Mouse (Mus musculus): ENCODE data around the gene Hoxb5. TPM values are rescaled to one million over a fixed set of nuclear protein-coding genes. Genes with fewer than 3 reads are reported as not detected.

Hoxb5 gene
- total RNA-seq, 2 experiments from 2014 or later, result not detected

DNA sequence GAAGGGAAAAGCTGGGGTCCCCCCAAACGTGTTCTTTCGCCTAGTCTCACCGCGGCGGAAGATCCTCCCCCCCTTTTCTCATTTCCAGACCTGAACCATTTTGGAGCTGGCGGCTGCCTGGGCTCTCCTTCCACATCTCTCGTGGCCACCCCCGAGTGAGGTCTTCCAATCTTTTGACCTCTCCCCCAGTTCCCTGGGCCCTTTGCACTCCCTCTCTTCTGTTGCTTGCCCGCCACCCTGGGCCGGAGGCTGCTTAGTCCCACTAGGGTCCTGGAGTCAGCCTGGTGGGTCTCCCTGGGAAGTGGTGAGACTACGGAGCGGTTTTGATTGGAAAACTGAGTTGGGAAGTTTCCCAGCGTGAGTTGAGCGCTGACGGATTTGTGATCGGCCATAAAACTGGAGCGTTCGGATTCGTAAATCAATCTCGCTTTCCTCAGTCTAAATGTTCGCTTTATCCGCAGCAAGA lies 22.6 kb downstream of the Hoxb5 start:
- intact Hi-C loops (cut with DNase I), result no loop called here
- no peak for DNase-seq (ENCODE audit: low spot score in 2 of 2)

DNA sequence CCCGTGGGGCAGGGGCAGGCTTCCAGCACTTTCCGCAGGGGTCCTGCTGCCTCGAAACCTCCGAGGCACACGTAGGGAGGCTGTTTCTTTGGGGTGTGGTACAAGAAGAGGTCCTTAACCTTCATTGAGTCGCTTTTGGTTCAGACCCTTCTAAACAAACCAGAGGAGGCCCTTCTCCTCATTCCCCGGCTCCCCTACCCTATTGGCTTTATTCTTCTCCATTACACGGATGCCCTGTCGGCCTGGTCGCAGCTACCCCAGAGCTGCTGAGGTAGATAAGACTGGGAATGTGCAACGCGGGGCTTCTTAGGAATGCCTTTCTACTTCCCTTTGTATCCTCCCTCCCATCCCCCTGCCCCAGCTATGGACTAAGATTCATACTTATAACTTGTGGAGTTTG lies 23.6 kb downstream of the Hoxb5 start:
- no peak for DNase-seq (ENCODE audit: low spot score in 2 of 2)
- intact Hi-C loops (cut with DNase I), result no loop called here

DNA sequence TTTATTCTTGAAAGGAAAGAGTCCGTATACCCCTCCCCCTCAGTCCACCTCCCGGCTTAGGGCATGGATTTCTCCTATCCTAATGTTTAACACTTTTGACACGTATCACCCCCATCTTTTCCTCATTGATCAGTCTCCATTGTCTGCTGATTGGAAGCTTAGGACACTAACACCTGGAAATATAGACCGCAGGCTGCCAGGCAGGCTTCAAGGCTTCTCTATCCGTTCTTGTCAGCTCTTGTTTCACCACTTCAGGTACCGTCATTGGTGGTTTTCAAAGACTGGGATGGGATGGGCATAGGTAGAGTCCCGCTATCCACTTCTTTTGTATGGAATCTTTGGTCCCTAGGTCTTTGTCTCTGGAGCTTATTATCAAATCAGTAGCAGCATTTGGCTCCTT lies 24.0 kb downstream of the Hoxb5 start:
- intact Hi-C loops (cut with DNase I), result no loop called here
- no peak for DNase-seq (ENCODE audit: low spot score in 2 of 2)

DNA sequence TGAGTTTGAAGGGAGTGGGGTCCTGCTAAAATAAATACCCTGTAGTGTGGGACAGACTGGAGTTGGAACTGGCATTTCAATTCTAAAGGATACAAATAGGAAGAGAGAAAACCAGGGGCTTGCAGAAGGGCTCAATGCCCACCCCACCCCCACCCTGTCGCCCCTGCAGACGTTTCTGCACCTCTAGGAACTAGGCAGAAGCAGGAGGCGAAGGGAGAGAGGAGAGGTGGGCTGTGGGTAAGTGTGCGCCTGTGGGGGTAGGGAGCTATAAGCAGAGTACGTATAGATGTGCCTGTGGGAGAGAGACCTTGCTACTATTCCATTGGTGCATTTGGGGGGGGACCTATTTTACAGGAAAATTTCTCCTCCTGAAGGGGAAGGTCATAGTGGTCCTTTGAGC lies 24.6 kb downstream of the Hoxb5 start:
- DNase-seq (ENCODE audit: low spot score in 2 of 2), result no peak
- intact Hi-C loops (cut with DNase I), result no loop called here

DNA sequence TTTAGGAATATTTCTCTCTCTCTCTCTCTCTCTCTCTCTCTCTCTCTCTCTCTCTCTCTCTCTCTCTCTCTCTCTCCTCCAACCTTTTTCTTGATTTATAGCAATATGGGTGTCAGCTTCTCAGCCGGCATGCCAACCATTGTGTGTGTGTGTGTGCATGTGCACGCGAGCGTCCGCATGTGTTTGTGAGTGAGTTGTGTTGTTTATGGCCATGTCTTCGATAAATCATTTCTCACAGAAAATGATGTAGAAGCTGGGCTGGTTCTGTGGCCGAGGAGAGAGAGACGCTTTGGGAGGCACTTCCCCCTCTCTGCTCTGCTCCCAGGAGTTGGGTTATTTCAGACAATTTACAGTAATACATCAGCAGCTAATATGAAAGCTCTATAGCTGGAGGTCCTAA lies 25.5 kb downstream of the Hoxb5 start:
- no peak for DNase-seq (ENCODE audit: low spot score in 2 of 2)
- intact Hi-C loops (cut with DNase I), result no loop called here

DNA sequence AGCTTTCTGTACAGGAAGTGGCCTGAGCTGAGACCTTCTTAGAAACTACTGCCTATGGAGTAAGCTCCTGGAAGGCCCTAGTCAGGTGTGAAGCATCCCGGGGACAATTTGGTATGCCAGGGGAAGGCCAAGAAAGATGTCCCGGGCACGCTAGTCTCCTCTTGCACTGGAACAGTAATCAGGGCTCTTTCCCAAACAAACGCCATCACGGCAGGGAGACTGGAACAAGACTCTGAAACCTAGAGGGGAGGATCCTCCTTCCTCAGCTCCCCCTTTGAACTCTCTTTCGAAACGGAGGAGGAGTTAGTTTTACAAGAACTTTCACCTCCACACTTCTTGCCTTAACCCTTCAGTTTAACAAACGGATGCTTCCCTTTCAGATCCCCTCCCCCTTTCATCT lies 29.0 kb downstream of the Hoxb5 start:
- intact Hi-C loops (cut with DNase I), result loop anchor here (10.0 kb wide), 1 partner anchor 137 kb away; the partner anchor contains the start of gene Hoxb13
- no peak for DNase-seq (ENCODE audit: low spot score in 2 of 2)

DNA sequence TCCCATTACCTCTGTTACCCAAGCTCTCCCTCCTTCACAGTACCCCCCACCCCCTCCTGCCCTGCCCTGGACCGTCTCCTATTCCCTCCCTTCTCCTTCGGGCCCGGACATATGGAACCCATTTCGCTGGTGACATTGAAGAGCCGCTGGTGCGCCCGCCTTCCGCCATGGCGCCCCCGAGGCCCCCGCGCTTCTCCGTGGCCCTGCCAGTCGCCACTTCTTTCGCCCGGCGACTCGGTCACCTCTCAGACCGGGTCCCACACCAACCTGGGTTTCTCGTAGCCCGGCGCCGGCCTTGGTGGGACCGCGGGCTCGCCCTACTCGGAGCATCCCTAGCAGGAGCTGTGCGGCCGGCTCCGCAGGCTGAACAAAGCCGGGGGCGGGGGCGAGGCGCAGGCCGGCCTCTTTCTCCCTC lies 29.5 kb downstream of the Hoxb5 start:
- DNase-seq (ENCODE audit: low spot score in 2 of 2), result no peak
- intact Hi-C loops (cut with DNase I), result loop anchor here (10.0 kb wide), 1 partner anchor 138 kb away; the partner anchor contains the start of gene Hoxb13

DNA sequence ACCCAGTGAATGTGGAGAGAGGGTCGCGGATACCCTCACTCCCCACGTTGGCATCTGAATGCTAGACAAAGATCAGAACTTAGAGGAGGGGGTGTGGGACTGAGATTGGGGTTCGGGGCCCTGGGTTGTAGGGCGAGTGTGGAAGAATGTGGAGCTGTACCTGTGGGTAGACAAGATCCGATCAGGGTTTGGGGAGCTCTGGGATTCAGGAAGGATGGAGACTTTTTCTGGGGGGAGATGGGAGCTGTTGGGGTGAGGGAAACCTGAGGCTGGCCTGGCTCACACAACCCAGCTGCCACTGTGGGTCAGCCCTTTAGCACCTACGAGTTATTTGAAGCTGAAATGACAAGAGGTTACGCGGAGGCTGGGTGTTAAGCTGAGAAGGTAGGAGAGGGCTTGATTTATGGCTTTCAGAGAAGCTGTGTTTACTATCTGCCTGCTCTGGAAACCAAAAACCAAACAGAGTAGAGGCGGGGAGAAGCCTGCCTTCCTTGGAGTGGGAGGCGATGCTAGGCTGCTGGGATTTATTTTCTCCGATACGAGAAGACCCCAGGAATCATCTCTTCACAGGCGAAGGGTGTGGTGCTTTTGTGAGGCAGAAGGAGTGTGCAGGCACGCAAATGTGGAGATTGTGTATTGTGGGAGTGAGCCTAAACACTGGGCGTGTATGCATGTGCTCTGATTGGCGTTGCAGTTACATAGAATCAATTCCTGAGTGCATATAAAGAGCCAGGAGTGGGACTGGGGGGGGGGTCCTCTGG lies 30.3 kb downstream of the Hoxb5 start:
- no peak for DNase-seq (ENCODE audit: low spot score in 2 of 2)
- intact Hi-C loops (cut with DNase I), result loop anchor here (10.0 kb wide), 1 partner anchor 139 kb away; the partner anchor contains the start of gene Hoxb13

DNA sequence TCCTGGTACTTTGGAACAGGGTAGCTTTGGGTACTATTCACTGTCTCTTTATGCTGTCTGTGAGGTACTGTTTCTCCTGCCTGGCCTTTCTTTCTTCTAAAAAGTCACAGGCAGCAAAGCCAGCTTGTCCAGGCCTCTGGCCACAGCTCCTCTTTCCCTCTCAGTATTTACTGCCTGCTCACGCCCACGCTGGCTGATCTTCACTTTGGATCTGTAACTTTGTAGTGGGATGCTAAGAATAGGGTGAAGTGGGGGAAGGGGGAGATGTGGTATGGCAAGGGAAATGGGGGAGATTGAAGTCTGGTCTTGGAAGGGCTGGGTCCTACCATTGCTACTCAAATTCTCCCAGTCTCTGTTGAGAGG lies 30.8 kb downstream of the Hoxb5 start:
- DNase-seq (ENCODE audit: low spot score in 2 of 2), result no peak
- intact Hi-C loops (cut with DNase I), result loop anchor here (10.0 kb wide), 1 partner anchor 139 kb away; the partner anchor contains the start of gene Hoxb13

DNA sequence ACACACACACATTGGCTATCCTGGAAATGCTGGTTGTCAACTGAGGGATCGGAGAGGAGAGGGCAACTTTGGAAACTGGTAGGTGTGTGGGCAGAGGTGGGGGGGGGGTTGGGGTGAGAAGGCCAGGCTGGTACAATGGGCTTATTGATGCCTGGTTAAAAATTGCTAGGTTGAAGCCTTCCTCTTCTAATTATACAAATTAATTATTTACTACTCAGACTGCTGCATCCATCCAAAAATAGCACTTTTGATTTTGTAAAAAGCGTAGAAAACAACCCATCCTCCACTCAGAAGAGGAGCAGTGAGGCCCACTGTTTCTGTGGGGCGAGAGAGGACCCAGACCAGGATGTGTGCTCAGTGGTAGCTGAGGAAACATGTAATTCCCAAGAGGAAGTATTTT lies 31.9 kb downstream of the Hoxb5 start:
- no peak for DNase-seq (ENCODE audit: low spot score in 2 of 2)
- intact Hi-C loops (cut with DNase I), result loop anchor here (10.0 kb wide), 1 partner anchor 140 kb away; the partner anchor contains the start of gene Hoxb13

DNA sequence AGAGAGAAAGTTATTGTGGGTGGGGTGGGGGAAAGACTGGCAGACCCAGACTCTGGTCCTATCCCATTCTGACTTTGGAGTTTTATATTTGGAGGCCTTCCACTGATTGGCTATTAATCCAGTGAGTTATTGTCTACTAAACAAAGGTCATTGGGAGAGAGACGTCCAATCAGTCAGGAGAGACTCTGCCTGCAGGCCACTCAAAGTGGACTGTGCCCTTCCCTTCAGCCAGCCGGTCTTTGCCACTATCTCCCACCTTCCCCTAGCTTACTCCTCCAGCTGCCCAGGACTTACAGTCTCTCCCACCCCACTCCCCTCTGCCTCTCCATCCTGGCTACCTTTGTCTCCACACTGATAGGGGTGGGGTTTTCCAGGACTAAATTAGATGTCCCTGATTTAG lies 33.5 kb downstream of the Hoxb5 start:
- intact Hi-C loops (cut with DNase I), result loop anchor here (10.0 kb wide), 1 partner anchor 142 kb away; the partner anchor contains the start of gene Hoxb13
- no peak for DNase-seq (ENCODE audit: low spot score in 2 of 2)

DNA sequence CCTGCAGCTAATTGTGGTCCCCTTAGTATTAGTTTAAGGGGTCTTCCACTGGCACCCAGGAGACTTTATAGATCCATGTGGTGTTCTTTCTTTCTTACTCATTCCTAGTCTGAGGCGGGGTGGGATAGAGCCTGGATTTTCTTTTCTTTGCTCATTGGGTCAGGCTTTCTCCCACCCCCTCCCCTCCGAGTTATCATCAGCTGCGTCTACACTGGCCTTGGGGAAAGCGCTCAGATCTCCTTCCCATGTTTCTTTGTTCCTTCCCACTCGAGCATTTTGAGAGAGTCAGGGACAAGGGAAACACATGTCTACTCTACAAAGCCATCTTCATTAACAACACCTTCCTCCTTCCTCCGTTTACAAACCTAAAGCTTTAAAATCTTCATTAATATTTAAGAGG lies 33.9 kb downstream of the Hoxb5 start:
- intact Hi-C loops (cut with DNase I), result loop anchor here (10.0 kb wide), 1 partner anchor 142 kb away; the partner anchor contains the start of gene Hoxb13
- no peak for DNase-seq (ENCODE audit: low spot score in 2 of 2)

DNA sequence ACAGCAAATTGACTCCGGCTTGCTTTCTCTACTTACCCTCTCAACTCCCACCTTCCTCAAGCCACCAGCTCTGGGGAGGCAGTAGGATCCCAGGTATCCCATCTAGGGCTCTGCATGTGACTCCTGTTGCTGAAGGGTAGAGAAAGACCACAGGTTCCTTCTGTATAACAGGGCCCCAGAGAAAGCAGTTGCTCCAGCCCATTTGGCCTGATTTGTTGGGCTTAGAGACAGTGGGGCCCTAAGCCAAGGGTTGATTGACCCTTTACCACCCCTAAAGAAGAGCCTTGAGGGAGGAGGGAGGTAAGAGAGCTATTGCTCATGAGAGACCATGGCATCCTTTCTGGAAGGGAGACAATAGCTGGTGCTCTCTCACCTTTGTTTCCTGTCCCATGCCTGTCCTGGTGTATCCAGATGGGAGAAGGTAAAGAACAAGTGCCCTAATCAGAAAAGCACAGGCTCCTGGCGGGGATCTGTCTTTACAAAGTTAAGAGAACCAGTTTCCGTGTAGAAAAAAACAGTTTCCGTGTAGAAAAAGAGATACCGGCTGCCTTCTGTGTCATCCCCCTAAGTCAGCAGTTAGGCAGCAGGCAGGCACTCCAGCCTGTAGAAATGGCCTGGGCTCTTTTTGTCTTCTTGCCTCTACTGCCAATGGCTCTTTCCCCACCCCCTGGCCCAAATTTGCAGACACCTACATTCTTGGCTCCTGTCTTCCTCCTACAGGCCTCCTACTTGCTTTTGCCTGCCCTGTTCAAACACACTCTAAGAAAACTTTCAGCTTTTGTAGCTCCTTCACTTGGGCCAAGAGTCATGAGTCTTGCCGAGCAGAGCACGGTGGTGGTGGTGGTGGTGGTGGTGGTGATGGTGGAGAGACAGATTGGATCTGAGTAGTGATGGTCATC lies 36.1 kb downstream of the Hoxb5 start:
- intact Hi-C loops (cut with DNase I), result loop anchor here (10.0 kb wide), 1 partner anchor 144 kb away; the partner anchor contains the start of gene Hoxb13
- no peak for DNase-seq (ENCODE audit: low spot score in 2 of 2)

DNA sequence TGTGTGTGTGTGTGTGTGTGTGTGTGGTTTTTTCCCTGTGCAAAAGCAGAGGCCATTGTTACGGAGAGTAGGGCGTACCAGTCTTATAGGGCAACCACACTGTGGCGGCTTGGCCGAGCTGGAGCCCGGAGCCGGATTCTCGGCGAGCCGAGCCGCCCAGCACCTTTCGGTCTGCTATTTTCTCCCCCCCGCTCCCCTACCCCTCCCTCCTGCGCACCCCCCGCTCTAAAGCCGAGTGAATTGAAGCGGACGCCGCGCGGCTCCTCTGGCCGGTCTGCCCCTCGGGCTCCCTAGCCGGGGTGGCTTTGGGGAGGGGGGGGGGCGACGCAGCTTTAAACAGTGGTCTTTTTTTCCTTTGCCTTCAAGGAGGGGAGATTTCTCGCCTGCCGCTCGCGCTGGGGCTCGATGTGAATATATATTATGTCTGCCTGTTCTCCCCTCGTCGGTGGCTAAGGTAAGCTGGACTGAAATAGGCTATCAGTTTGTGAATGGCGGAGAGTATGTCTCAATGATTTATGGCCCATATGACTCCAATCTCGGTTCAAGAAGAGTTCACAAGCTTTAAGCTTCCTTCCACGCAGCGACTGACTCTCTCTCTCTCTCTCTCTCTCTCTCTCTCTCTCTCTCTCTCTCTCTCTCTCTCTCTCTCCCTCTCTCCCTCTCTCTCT lies 37.7 kb downstream of the Hoxb5 start:
- DNase-seq (ENCODE audit: low spot score in 2 of 2), result no peak
- intact Hi-C loops (cut with DNase I), result loop anchor here (10.0 kb wide), 1 partner anchor 336 kb away; the partner anchor contains the start of gene Igf2bp1

DNA sequence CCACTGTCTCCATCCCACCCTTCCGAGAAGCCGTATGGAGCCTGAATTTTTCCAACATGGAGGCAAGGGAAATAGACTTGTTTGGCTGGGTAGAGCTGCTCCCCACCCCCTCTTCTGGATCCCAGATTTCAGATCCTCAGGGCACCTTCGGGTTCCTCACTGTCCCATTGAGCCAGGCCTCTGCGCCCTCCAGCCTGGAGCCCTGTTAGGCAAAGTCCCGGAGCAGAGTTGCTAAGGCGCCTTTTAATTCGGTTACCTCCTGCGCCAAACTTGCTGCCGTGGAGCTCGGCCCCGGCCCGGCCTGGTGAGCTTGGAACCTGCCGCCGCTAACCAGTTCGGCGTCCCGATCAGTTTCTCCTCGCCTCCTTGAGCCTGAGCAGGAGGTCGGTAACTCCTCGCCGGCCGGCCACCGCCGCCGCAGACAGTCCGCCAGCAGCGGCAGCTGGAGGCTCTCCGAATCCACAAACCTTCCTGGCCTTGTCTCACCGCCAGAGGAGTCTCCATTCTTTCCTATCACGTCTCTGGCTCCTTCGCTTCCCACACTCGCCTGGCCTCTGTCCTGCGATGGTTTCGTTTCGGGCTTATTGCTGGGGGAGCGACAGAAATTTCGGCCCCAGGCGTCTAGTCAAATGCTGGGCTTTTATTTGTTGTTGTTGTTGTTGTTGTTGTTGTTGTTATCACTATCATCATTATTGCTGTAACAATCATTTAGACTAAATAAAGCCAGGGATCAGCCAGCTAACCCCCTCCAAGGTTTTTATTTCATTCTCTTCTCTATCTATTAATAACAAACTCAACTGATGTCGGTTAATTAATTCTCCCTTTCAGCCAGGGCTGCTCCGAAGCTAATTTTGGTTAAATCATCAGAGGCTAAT lies 38.8 kb downstream of the Hoxb5 start:
- no peak for DNase-seq (ENCODE audit: low spot score in 2 of 2)
- intact Hi-C loops (cut with DNase I), result loop anchor here (10.0 kb wide), 1 partner anchor 337 kb away; the partner anchor contains the start of gene Igf2bp1

DNA sequence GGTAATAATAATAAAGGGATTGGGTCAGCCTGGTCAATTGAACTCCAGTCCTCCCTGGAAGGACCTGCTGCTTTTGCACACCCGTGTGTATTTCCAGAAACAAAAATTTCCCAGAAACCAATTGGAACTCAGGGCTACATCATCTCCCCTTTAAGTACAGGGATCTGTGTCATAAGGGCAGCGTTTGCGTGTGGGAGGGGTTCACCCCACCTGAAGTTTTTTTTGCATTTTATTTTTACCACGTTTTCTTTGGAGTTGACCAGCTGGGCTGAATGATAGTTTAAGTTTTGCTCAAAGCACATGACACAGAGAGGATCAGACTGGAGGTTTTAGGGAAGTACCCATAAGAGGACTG lies 39.4 kb downstream of the Hoxb5 start:
- DNase-seq (ENCODE audit: low spot score in 2 of 2), result no peak
- intact Hi-C loops (cut with DNase I), result loop anchor here (10.0 kb wide), 1 partner anchor 338 kb away; the partner anchor contains the start of gene Igf2bp1

DNA sequence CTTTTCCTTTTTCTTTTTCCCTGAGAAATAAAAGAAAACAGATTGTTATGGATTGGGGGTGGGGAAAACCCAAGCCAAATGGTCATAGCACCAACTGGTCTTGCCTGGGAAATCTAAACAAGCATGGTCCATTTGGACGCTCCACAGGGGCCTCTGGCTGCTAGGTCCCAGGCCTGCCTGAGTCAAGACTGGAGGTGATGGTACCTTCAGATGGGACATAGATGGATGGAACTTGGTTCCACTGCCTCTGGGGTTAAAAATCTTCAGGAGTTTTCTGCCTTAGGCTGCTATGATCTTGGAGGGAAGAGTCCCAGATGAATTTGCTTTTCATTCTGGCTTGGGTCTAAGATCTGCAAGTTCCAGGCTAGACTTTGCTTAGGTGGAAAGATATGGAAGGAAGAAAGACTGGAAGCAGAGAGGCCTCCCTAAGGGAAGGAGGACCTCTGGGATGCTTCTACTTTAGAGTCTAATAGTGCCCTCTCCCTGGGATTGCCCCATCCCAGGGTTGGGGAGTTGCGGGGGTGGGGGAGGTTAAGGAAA lies 40.1 kb downstream of the Hoxb5 start:
- DNase-seq (ENCODE audit: low spot score in 2 of 2), result no peak
- intact Hi-C loops (cut with DNase I), result loop anchor here (10.0 kb wide), 1 partner anchor 338 kb away; the partner anchor contains the start of gene Igf2bp1

Measured in left cerebral cortex, postnatal 14 days (tissue).